Mouse (Mus musculus) cerebellum, postnatal 14 days (tissue): ENCODE results near the gene Gad2.
A peak's percentile ranks its signal among the peaks of the same experiment; 100 is the strongest.

Experiments
- DNase-seq, 2 experiments: peaks; one replicate each; pipeline ENCODE4 v3.0.0; 2021; ENCODE audit warnings: mixed read lengths in 2 of 2

Gene Gad2

DNA sequence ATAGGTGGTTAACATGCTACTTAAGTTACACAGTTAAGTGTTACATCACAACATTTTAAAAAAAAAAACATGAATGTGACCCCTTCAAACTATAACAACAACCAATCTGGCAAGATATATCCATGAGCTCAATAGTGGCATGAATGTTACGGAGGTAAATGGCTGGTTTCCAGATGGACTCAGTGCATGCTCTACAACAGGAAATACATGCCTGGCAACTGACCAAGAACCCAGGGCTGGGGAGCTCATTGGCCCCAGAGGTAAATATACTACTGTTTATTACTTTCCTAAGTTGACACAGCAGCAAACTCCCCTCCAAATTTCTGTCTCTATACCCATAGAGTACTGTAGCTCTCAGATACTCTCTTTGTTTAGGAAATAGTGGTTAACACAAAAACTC lies 26.4 kb downstream of the Gad2 start:
- DNase-seq: peak in 1 of 2 experiments; percentile 4

DNA sequence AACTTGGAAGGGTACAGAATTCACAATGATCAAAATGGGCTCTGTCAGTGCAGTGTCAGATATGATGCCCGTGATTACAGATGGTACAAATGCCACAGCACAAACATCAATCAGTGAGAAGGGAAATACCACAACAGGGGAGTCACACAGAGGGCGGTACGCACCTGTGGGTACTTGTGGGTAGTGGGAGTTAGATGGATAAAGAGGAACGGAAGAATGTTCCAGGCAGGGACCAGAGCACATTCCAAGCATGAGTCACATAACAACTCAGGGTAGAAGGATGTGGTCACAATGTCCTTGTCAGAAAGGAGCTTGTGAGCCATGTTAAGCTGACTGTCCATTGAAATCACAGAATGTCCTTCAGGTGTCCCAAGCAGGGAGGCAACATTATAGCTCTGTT lies 29.8 kb downstream of the Gad2 start:
- DNase-seq: no peak

DNA sequence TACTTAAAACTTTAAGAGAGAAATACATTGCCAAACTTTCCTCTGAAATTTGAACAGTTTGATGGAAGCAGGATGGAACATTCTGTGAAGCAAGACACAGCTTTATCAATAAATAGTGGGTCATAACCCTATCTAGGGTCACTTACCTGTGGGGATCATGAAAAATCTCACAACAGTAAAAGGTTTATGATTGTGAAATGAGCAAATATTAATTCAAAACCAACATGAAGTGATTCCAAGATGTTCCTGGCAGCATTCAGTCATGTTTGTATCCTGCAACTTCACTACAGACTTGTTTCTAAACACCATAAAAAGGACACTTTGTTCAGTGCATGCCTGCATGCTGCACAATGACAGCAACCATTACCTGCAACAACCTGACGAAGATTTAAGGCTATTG lies 41.7 kb downstream of the Gad2 start:
- no peak for DNase-seq

DNA sequence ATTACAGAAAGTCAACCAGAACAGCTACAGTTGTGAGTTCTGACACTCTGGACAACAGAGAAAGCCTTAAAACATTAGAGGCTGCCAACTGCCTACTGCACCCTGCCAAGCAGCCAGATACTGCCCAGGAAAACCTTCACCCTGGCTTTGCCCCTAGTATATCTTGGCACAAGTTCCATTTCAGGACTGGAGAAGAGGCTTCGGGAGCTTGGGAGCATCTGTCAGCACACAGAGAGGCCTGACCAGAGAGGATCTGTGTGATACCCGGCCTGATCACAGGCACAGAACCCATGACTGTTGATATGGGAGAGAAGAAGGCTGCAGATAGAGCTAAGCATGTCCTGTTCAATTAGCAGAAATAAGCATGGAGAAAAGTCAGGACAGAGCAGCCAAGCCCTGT lies 48.4 kb downstream of the Gad2 start:
- peak; percentile 44 to 77 for DNase-seq

DNA sequence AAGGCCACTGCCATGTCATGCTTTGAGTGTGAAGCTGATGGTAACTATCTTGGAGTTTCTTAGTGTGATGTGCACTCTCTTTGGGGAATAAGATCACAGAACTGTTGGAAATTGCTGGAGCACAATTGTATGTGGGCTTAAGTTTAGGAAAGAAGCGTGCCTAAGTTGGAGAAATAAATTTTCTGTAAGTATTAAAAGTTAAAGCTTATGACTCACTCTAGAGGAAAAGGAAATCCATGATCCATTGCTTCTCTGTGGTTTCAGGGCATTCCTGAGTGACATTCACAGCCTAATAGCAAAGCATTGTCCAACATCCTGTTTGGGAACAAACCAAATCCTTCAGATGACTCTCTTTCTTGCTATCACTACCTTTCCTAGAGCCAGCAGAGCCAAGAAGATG lies 49.3 kb downstream of the Gad2 start:
- DNase-seq: no peak

DNA sequence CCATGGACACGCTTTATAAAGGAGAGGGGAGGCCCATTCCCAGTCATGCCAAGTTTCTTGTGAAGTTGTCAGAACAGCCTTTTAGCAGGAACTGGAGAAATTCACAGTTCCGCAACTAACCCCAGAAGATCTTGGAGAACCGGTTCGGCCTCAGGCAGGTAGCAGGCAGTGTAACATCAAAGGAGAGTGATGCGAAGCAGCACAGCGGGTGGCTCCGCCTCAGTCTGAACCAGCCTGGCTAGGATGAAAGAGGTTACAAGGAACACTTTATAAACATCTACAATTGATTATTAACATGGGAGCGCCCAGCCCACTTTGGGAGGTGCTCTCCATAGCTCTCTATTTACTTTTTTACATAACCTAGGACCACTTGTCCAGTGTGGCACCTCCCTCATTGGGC lies 55.1 kb downstream of the Gad2 start:
- DNase-seq: no peak

DNA sequence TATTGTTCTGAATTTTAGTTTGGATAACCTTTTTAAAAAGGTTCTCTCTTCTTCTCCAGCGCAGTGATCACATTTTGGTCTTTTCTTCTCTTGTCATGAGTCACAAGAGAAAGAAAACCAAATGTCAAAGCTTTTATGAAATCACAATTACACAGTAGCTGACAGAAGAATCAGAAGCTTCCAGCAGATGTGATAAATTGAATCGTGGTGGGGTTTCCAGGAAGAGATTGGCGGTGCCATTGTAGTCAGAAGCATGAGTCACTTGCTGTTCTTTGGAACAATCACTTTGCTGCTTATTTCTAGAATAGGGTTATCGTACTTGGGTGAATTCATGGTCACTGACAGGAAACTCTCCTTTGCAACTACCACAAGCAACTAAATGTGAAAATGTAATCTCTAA lies 57.9 kb downstream of the Gad2 start:
- no peak for DNase-seq

DNA sequence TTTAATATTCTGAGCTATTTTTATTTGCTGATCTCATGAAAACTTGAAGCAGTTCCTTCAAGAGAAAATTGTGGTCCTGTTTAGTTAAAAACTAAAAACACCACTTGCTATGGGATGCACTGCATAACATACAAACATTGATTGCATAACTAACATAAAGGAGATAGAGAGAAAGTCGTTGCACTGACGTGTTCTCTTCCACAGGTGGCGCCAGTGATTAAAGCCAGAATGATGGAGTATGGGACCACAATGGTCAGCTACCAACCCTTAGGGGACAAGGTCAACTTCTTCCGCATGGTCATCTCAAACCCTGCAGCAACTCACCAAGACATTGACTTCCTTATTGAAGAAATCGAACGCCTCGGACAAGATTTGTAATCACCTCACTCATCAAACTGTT lies 68.0 kb downstream of the Gad2 start:
- peak in 1 of 2 experiments; percentile 4 for DNase-seq

DNA sequence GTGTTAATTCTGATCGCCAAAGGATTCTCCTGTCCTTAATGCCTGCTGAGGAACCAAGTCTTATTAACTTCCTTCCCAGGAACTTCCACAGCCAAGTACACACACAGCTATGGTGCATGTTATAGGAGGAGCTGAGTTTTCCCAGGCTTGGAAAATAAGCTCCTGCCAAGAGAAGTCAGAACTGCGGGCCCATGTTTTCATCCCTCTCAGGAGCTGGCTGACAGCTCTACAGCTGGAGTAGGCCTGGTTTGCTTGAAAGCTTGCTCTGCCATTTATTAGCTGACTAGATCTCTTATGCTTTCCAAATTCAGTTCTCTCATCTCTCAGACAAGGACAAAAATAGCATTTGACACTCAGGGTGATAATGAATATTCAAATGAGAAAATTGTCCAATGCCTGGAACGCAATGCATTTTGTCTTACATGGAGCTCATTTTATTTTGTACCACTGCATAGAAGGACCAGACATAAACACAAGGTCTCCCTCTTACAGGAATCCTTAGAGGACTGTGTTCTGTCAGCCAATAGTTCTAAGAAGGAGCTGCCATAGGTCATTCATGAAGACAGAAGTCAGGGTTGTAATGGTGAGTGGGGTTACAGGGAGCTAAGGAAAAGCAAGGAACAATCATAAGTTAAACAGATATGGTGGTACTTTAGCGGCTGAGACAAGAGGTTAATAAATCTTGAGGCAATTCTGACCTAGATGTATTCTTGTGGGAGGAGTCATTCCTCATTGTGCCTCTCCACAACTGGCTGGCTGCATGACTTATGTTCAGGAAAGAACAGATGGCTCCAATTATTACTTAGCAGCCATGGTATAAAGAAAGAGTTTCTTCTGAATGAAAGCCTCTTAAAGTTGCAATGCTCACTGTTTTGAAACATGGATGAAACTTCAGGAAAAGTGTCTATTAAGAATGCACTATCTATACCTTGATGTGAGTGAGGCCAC lies 83.0 kb downstream of the Gad2 start:
- DNase-seq: peak; percentile 2 to 4

DNA sequence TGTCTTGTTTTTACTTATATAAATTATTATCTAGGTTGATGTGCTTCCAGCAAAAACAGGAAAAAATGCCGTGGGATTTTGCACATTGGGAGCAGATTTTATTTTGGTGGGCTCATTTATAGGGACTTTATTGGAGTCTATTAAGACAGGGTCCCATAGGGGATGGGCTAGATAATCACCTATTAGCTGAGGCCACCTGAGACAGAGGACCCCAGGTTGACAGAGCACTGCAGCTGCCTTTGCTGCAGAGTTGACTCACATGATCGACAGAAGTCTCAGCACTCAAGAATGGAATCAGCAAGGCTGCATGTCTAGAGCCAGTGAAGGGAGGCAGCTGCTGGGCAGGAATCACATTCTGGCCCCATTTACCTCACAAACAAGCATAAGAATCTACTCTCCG lies 84.2 kb downstream of the Gad2 start:
- no peak for DNase-seq

DNA sequence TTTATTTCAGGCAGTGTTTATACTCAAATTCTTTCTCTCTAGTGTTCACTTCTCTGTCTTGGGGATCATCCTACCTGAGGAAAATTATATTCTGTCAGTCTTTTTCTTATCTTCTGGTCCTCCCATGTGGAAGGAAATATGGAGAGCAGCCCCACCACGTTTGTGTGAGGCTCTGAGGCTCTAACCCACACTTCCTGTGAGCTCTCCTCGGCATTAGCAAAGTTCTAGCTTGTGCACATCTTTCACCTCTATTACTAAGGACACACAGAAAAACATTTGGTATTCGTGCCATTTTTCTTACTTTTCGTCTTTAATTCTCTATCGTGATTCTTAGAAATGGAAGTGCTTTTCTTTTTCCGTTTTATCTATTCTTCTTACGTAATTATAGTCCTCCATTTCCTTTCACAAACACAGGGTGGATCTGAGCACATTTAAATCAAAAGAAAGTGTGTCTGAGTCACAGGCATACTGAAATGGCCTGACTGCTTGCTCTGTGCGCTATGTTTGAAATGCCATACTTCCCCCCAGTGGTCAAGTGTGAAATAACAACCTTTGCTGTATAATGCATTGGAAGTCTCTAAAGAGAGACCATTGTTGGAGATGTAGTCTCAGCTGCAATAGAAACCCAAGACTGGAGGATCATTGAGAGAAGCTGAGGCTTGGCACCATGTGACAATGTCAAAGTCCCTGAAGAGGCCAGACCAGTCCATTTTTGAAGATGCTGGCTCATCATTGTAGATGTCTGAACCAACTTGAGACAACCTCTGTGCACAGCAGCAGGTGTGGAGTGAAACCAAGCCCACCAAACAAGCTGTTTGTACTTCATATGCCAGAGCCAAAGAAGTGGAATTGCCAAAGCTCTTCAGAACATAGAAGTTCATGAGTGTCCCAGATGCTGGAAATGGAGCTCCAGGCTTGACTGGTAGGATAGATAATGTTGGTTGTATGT lies 99.8 kb downstream of the Gad2 start:
- DNase-seq: peak; percentile 83 to 85

DNA sequence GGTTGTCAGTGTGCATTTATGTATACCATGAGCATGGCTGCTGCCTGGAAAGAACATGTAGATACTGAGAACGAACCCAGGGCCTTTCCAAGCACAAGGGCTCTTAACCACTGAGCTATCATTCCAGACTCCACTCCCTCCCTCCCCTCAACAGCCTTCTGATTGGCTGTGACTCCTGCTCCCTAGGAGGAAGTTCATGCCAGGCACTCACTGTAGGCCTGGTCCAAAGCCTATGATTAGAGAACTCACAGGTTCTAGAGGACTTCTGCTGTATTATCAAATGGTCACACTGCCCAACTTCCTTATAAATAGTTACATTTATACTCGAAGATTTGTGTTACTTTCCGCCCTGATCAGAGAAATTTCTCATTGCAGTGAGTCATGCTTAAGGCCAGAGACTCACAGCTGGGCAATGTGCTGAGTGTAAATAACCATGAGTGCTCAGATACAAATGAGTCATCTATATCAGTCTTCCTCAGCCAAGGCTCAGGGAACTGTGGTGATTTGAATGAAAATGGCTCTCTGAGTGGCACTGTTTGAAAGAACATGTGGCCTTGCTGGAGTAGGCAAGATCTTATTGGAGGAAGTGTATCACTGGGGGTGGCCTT lies 102.0 kb downstream of the Gad2 start:
- no peak for DNase-seq

DNA sequence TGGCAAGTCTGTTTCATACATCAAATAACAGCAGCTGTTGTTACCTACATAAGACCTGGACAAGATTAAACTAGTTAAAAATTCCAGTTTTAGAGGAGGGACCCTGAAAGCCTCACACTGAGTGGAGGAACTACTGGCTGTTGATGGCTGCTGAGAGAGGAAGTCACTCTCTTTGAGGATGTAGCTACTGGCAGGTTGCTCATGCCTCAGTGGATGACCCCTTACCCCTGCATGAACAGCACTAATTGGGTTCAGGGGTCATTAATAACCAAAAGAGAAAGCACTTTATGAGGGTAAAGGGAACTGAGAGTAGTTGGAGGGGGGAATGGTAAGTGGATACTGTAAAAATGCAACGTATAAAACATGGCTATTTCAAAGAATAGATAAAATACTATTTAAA lies 105.1 kb downstream of the Gad2 start:
- DNase-seq: no peak

DNA sequence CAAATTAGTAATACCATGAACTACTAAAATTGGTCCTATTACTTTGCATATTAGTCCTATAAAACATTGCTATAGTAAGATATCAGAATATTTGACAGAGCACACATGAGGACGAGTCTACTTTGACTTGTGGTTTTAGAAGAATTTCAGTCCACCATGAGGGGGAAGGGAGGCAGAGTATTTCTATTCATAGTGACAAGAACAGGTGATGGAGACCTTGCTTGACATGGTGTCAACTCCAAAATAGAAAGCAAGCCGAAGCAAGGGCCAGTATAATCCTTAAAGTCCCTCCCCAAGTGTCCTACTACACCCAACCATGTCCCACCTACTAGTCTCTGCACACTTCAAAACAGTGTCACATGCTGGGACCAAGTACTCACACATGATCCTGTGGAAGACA lies 114.1 kb downstream of the Gad2 start:
- no peak for DNase-seq

DNA sequence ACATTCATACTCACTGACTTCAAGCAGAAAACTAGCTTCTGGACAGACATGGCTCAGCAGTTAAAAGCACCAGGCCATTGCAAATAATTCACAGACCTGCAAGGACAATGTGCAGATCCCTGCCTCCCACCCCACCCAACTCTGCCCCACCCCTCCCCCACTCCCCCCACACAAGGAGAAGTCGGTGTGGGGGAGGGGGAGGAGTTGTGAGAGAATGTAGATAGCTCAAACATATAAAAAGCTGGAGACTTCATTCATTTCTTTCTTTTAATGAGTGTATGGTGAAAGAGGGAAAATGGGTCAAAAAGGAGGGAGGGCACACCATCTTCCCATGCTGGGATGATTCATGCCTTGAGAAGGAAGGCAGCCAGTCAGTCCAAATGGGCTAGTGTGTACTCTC lies 117.4 kb downstream of the Gad2 start:
- DNase-seq: no peak

DNA sequence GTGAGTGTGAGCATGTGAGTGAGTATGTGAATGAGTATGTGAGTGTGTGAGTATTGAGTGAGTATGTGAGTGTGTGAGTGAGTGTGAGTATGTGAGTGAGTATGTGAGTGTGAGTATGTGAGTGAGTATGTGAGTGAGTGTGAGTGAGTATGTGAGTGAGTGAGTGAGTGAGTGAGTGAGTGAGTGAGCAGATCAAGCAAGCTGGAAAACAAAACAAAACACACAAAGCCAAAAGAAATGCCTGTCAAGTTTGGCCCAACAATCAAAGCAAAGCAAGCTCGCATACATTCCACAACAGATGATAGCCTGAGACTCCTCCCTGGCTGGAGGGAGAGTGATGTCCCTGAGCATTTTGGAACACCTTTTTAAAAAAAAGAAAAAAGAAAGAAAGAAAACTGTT lies 118.4 kb downstream of the Gad2 start:
- no peak for DNase-seq

DNA sequence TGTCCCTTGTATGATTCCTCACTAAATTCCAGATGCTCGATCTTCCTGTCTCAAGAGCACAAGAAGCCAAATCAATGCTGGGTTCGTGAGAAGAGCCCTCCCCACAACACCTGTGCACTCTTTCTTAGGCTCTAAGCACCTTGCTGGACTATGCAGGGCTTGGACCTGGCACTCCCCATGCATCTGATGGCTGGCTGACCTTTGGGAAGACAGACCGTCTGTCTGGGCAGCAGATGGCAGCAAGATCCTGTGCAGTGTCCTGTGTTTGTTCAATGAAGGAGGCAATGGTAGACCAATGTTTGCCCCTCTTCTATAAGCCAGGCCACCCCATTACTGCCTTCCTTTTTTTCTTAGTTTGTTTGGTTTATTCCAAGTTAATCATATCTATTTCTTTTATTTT lies 119.2 kb downstream of the Gad2 start:
- DNase-seq: peak; percentile 59 to 63
